ENCODE assay signal across 10 mouse cellular contexts in genomic region chr4:62587067-62587466, GRCm38 (mm10).
"Had no signal": no experiment of that assay in that cellular context is flagged by ENCODE, and none has a peak within 500 bp of the region (broad histone marks: within the 10 kb centered on the region; RNA-seq: fewer than 3 reads in every experiment).

No protein-coding gene starts in this region.

- DNase-seq: kidney, adult 8-10 months; kidney, postnatal 10 days; kidney, postnatal 36 days; layer of hippocampus, postnatal 36 days; liver, embryonic 13.5 days; lung, adult 2 months; lung, postnatal 14 days; lung, postnatal 4 days; midbrain, embryonic 14.5 days; thymus, adult 2 months had no signal
